Mouse (Mus musculus): Measurements from ENCODE around the gene Dync1i2.

DNA sequence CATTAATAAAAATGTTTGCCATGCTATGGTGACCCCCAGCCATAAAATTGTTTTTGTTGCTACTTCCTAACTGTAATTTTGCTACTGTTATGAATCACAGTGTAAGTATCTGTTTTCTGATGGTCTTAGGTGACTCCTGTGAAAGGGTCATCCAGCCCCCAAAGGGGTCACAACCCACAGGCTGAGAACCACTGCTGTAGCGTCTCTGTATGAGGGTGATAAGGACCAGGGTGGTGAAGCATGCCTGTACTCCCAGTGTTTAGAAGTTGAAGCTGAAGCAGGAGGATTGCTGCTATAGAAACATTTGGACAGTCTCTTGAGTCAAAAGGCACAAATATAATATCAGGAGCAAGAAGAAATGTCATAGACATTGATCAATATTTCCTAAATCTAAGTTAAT, 57.8 kb downstream of the Dync1i2 start:
- no peak for TF ChIP-seq CTCF (IDR thresholded peaks at IDR 0.05; ENCODE audit: control insufficient read depth, insufficient read depth, insufficient replicate concordance, low read depth, low read length)
- TF ChIP-seq POLR2A (IDR thresholded peaks at IDR 0.05; ENCODE audit: control insufficient read depth, low read depth, low read length): no peak
